ENCODE assay signal across 29 mouse cellular contexts in genomic region chr10:75020271-75020670, GRCm38 (mm10). TPM values are rescaled to one million over a fixed set of nuclear protein-coding genes. Genes with fewer than 3 reads are reported as not detected.
DNase-seq lines count a peak whose midpoint lies in the region; ATAC-seq and TF ChIP-seq lines count a peak whose summit lies in the region.
"Had no signal": no experiment of that assay in that cellular context is flagged by ENCODE, and none has a peak within 500 bp of the region (broad histone marks: within the 10 kb centered on the region; RNA-seq: fewer than 3 reads in every experiment).

No protein-coding gene starts in this region.

- no peak for ATAC-seq in kidney, postnatal 0 days (replicated peaks; ENCODE audit: low FRiP score, low read depth)
- ATAC-seq in lung, embryonic 14.5 days (ENCODE audit: insufficient read depth): no peak
- ATAC-seq: activated CD4-positive, CD25-positive, alpha-beta regulatory T cell, adult 4 months; CD4-positive, CD25-positive, alpha-beta regulatory T cell, adult 4 months had no signal

- H3K9ac ChIP-seq in kidney, postnatal 0 days (ENCODE audit: low read depth, low read length): no peak overlapping the region
- H3K9ac ChIP-seq in lung, embryonic 14.5 days: no peak overlapping the region
- H3K9ac ChIP-seq: embryonic facial prominence, embryonic 13.5 days; forebrain, embryonic 13.5 days; forebrain, postnatal 0 days; hindbrain, embryonic 12.5 days; hindbrain, embryonic 15.5 days had no signal

- H3K36me3 ChIP-seq in kidney, postnatal 0 days (ENCODE audit: insufficient read depth, low read length): no peaks in the 10 kb centered on the region
- no peaks in the 10 kb centered on the region for H3K36me3 ChIP-seq in lung, embryonic 14.5 days (ENCODE audit: insufficient read depth)
- H3K36me3 ChIP-seq: embryonic facial prominence, embryonic 10.5 days; embryonic facial prominence, embryonic 13.5 days; hindbrain, embryonic 12.5 days had no signal

- no peak for TF ChIP-seq CTCF in kidney, postnatal 0 days (IDR thresholded peaks at IDR 0.05; ENCODE audit: low read depth)
- no peak for TF ChIP-seq CTCF in lung, embryonic 14.5 days (IDR thresholded peaks at IDR 0.05; ENCODE audit: low read depth)

- peak; percentile 13 for DNase-seq in kidney, postnatal 0 days (ENCODE audit: low spot score)
- DNase-seq in kidney, postnatal 10 days: no peak
- peak; percentile 23 for DNase-seq in lung, embryonic 14.5 days
- no peak for DNase-seq in lung, postnatal 14 days
- DNase-seq in lung, postnatal 36 days: peak; percentile 66
- DNase-seq in ovary, postnatal 14 days (ENCODE audit: low spot score): no peak
- DNase-seq: adrenal gland, adult 8-10 months; adrenal gland, postnatal 25 days; cerebellum, adult 11-12 months; cerebellum, adult 8-10 months; cerebellum, postnatal 10 days; cerebellum, postnatal 36 days; embryo, embryonic 11 days; forebrain, postnatal 0 days; gastrocnemius, adult 2 months; gastrocnemius, postnatal 14 days; heart, adult 11 months had no signal

- no peaks in the 10 kb centered on the region for H3K4me1 ChIP-seq in kidney, postnatal 0 days (replicated peaks; ENCODE audit: insufficient read depth, low read length)
- H3K4me1 ChIP-seq in lung, embryonic 14.5 days (ENCODE audit: insufficient read depth): no peaks in the 10 kb centered on the region
- H3K4me1 ChIP-seq: embryonic facial prominence, embryonic 13.5 days had no signal

- H3K9me3 ChIP-seq in kidney, postnatal 0 days (replicated peaks; ENCODE audit: low read length): no peaks in the 10 kb centered on the region
- no peaks in the 10 kb centered on the region for H3K9me3 ChIP-seq in lung, embryonic 14.5 days (ENCODE audit: low read depth, low read length)
- H3K9me3 ChIP-seq: embryonic facial prominence, embryonic 10.5 days; embryonic facial prominence, embryonic 13.5 days; forebrain, embryonic 13.5 days; hindbrain, embryonic 12.5 days; hindbrain, embryonic 15.5 days had no signal

- H3K4me3 ChIP-seq in kidney, postnatal 0 days (replicated peaks; ENCODE audit: low read depth, low read length): no peak overlapping the region
- H3K4me3 ChIP-seq in lung, embryonic 14.5 days (ENCODE audit: low read depth, low read length): no peak overlapping the region
- H3K4me3 ChIP-seq: embryonic facial prominence, embryonic 10.5 days; embryonic facial prominence, embryonic 13.5 days; erythroblast, embryonic 14.5 days; forebrain, embryonic 13.5 days; gastrocnemius, adult 2 months; hindbrain, embryonic 12.5 days; hindbrain, embryonic 15.5 days had no signal

- H3K4me2 ChIP-seq in kidney, postnatal 0 days (ENCODE audit: low read length): no peak overlapping the region
- H3K4me2 ChIP-seq in lung, embryonic 14.5 days: no peak overlapping the region
- H3K4me2 ChIP-seq: embryonic facial prominence, embryonic 13.5 days; forebrain, embryonic 13.5 days; heart, embryonic 11.5 days; hindbrain, embryonic 12.5 days; hindbrain, embryonic 15.5 days had no signal

- 17% methylated on average over 2 of the region's 2 CpGs for whole genome bisulfite sequencing in kidney, postnatal 0 days
- 40% methylated on average over 2 of the region's 2 CpGs for WGBS in lung, embryonic 14.5 days

- H3K27me3 ChIP-seq in kidney, postnatal 0 days (ENCODE audit: insufficient read depth, low read length): no peaks in the 10 kb centered on the region
- no peaks in the 10 kb centered on the region for H3K27me3 ChIP-seq in lung, embryonic 14.5 days (ENCODE audit: insufficient read depth, low read length)
- H3K27me3 ChIP-seq: embryonic facial prominence, embryonic 13.5 days; forebrain, embryonic 13.5 days; hindbrain, embryonic 15.5 days had no signal

- H3K27ac ChIP-seq in kidney, postnatal 0 days: no peak overlapping the region
- no peak overlapping the region for H3K27ac ChIP-seq in lung, embryonic 14.5 days (ENCODE audit: low read depth)
- H3K27ac ChIP-seq: embryonic facial prominence, embryonic 10.5 days; embryonic facial prominence, embryonic 13.5 days; forebrain, embryonic 13.5 days; gastrocnemius, adult 2 months; hindbrain, embryonic 12.5 days; hindbrain, embryonic 15.5 days had no signal

RNA-seq across cellular contexts. Expression of gene Rsph14, which starts 12.1 kb away (rescaled TPM):
- not detected in 2 replicates for polyA plus RNA-seq in kidney, postnatal 0 days (2015; fragmentation: Nextera tagmentation; extraction: Ambion mirVana)
- not detected in 2 replicates for polyA plus RNA-seq in lung, embryonic 14.5 days (2014; fragmentation: Nextera tagmentation; extraction: Ambion mirVana)
- polyA plus RNA-seq: activated CD4-positive, CD25-positive, alpha-beta regulatory T cell, adult 4 months; C2C12; CD4-positive, CD25-positive, alpha-beta regulatory T cell, adult 4 months; embryonic facial prominence, embryonic 10.5 days; embryonic facial prominence, embryonic 13.5 days; erythroblast, embryonic 14.5 days; heart, embryonic 11.5 days; heart, embryonic 14.5 days; heart, postnatal 0 days had no signal

RNA-seq across cellular contexts. Expression of gene Rab36, which starts 16.6 kb away (rescaled TPM):
- polyA plus RNA-seq in kidney, postnatal 0 days (2015; fragmentation: Nextera tagmentation; extraction: Ambion mirVana): 8.0 and 8.4 TPM in 2 replicates
- 12.8 and 14.8 TPM in 2 replicates for polyA plus RNA-seq in lung, embryonic 14.5 days (2014; fragmentation: Nextera tagmentation; extraction: Ambion mirVana)
- polyA plus RNA-seq: erythroblast, embryonic 14.5 days had no signal

RNA-seq across cellular contexts. Expression of gene Bcr, which starts 40.1 kb away (rescaled TPM):
- 5.9 and 6.4 TPM in 2 replicates for polyA plus RNA-seq in kidney, postnatal 0 days (2015; fragmentation: Nextera tagmentation; extraction: Ambion mirVana)
- polyA plus RNA-seq in lung, embryonic 14.5 days (2014; fragmentation: Nextera tagmentation; extraction: Ambion mirVana): 10.9 and 11.5 TPM in 2 replicates

RNA-seq across cellular contexts. Expression of gene Gnaz, which starts 53.3 kb away (rescaled TPM):
- 5.0 and 5.6 TPM in 2 replicates for polyA plus RNA-seq in kidney, postnatal 0 days (2015; fragmentation: Nextera tagmentation; extraction: Ambion mirVana)
- 2.9 and 3.2 TPM in 2 replicates for polyA plus RNA-seq in lung, embryonic 14.5 days (2014; fragmentation: Nextera tagmentation; extraction: Ambion mirVana)
- polyA plus RNA-seq: activated CD4-positive, CD25-positive, alpha-beta regulatory T cell, adult 4 months; CD4-positive, CD25-positive, alpha-beta regulatory T cell, adult 4 months had no signal

Comparison
In these comparisons a context has a peak if more than half of its experiments do, and no peak if none do; other contexts are left out.
1. DNase-seq: peak in kidney, postnatal 0 days (single experiment), lung, embryonic 14.5 days (single experiment) and lung, postnatal 36 days (single experiment); none in kidney, postnatal 10 days (single experiment), lung, postnatal 14 days (single experiment) and ovary, postnatal 14 days (single experiment).